Mouse (Mus musculus): ENCODE data around the gene Kcnrg. TPM values are rescaled to one million over a fixed set of nuclear protein-coding genes. Genes with fewer than 3 reads are reported as not detected.
"Not testable (repeated sequence)": the region's sequence is repeated elsewhere in the genome, so short reads cannot be mapped to it uniquely, and the experiment has no call there.

Gene Kcnrg
- polyA plus RNA-seq (2016; fragmentation: Nextera tagmentation; extraction: Ambion mirVana): 0.74 and 1.0 TPM in 2 replicates

GRCm38 (mm10) chr14:61607157-61607556 is at the start of gene Kcnrg:
Gene Kcnrg, plus strand, starts transcription at chr14:61607457.
- no peak within 1 kb of the TSS for H3K9ac ChIP-seq
- H3K27ac ChIP-seq: no peak within 1 kb of the TSS
- no peak within 1 kb of the TSS for H3K4me3 ChIP-seq
- no peaks in the 10 kb centered on the region for H3K9me3 ChIP-seq
- no peaks in the 10 kb centered on the region for H3K4me1 ChIP-seq
- 83% methylated on average over 3 of the region's 3 CpGs for WGBS
- H3K27me3 ChIP-seq: no peaks in the 10 kb centered on the region
- no peak for ATAC-seq (ENCODE audit: insufficient number of reproducible peaks, insufficient read depth, low FRiP score, low TSS enrichment)
- peaks cover 25% of the 10 kb centered on the region for H3K36me3 ChIP-seq
- no peak within 1 kb of the TSS for H3K4me2 ChIP-seq (replicated peaks)

GRCm38 (mm10) chr14:61558901-61559300 is 48.4 kb upstream of the Kcnrg start:
- Histone ChIP-seq H3K9ac (no peak overlapping the region), H3K36me3 (no peaks in the 10 kb centered on the region), H3K4me1 (no peaks in the 10 kb centered on the region), H3K4me3 (no peak overlapping the region), H3K27me3 (no peaks in the 10 kb centered on the region), H3K9me3 (no peaks in the 10 kb centered on the region), H3K4me2 (replicated peaks) (no peak overlapping the region), H3K27ac (no peak overlapping the region)
- 87% methylated on average over 6 of the region's 6 CpGs for WGBS
- ATAC-seq (ENCODE audit: insufficient number of reproducible peaks, insufficient read depth, low FRiP score, low TSS enrichment): no peak

- H3K4me3 ChIP-seq: no peak overlapping the region
- H3K9ac ChIP-seq: no peak overlapping the region
- H3K36me3 ChIP-seq: no peaks in the 10 kb centered on the region
- WGBS: 69% methylated on average over 3 of the region's 3 CpGs
- no peak overlapping the region for H3K27ac ChIP-seq
- no peak for ATAC-seq (ENCODE audit: insufficient number of reproducible peaks, insufficient read depth, low FRiP score, low TSS enrichment)
- no peak overlapping the region for H3K4me2 ChIP-seq (replicated peaks)
- no peaks in the 10 kb centered on the region for H3K9me3 ChIP-seq
- no peaks in the 10 kb centered on the region for H3K4me1 ChIP-seq
- no peaks in the 10 kb centered on the region for H3K27me3 ChIP-seq
Observed at GRCm38 (mm10) chr14:61559856-61560255, 47.4 kb upstream of the Kcnrg start.

GRCm38 (mm10) chr14:61566211-61566610 is 41.0 kb upstream of the Kcnrg start:
- not testable (repeated sequence) for H3K27me3 ChIP-seq; H3K36me3 ChIP-seq; H3K9ac ChIP-seq; H3K4me2 ChIP-seq (replicated peaks); ATAC-seq (ENCODE audit: insufficient number of reproducible peaks, insufficient read depth, low FRiP score, low TSS enrichment); H3K9me3 ChIP-seq; H3K4me1 ChIP-seq; H3K4me3 ChIP-seq; H3K27ac ChIP-seq
- WGBS: 93% methylated on average over 4 of the region's 4 CpGs

- ATAC-seq (ENCODE audit: insufficient number of reproducible peaks, insufficient read depth, low FRiP score, low TSS enrichment): no peak
- Histone ChIP-seq H3K36me3 (no peaks in the 10 kb centered on the region), H3K9ac (no peak overlapping the region), H3K9me3 (no peaks in the 10 kb centered on the region), H3K4me2 (replicated peaks) (no peak overlapping the region), H3K4me3 (no peak overlapping the region), H3K27ac (no peak overlapping the region), H3K27me3 (no peaks in the 10 kb centered on the region), H3K4me1 (no peaks in the 10 kb centered on the region)
- WGBS: 54% methylated on average over 2 of the region's 2 CpGs
Observed at GRCm38 (mm10) chr14:61569344-61569743, 37.9 kb upstream of the Kcnrg start.

- no peak overlapping the region for H3K4me2 ChIP-seq (replicated peaks)
- no peaks in the 10 kb centered on the region for H3K36me3 ChIP-seq
- no peak for ATAC-seq (ENCODE audit: insufficient number of reproducible peaks, insufficient read depth, low FRiP score, low TSS enrichment)
- H3K27ac ChIP-seq: no peak overlapping the region
- no peak overlapping the region for H3K4me3 ChIP-seq
- no peaks in the 10 kb centered on the region for H3K27me3 ChIP-seq
- 11% methylated on average over 4 of the region's 4 CpGs for WGBS
- H3K9ac ChIP-seq: no peak overlapping the region
- no peaks in the 10 kb centered on the region for H3K9me3 ChIP-seq
- H3K4me1 ChIP-seq: no peaks in the 10 kb centered on the region
Observed at GRCm38 (mm10) chr14:61571366-61571765, 35.9 kb upstream of the Kcnrg start.

- Histone ChIP-seq H3K36me3 (no peaks in the 10 kb centered on the region), H3K27ac (no peak overlapping the region), H3K9ac (no peak overlapping the region), H3K4me3 (no peak overlapping the region), H3K4me1 (no peaks in the 10 kb centered on the region), H3K9me3 (no peaks in the 10 kb centered on the region), H3K27me3 (no peaks in the 10 kb centered on the region), H3K4me2 (replicated peaks) (no peak overlapping the region)
- ATAC-seq (ENCODE audit: insufficient number of reproducible peaks, insufficient read depth, low FRiP score, low TSS enrichment): no peak
- 69% methylated on average over 2 of the region's 2 CpGs for whole genome bisulfite sequencing
Observed at GRCm38 (mm10) chr14:61572131-61572530, 35.1 kb upstream of the Kcnrg start.

GRCm38 (mm10) chr14:61575066-61575465 is 32.2 kb upstream of the Kcnrg start:
- H3K9ac ChIP-seq: no peak overlapping the region

GRCm38 (mm10) chr14:61575941-61576340 is 31.3 kb upstream of the Kcnrg start:
- ATAC-seq (ENCODE audit: insufficient number of reproducible peaks, insufficient read depth, low FRiP score, low TSS enrichment): no peak
- Histone ChIP-seq H3K27me3 (no peaks in the 10 kb centered on the region), H3K4me3 (no peak overlapping the region), H3K4me1 (no peaks in the 10 kb centered on the region), H3K9ac (no peak overlapping the region), H3K27ac (no peak overlapping the region), H3K9me3 (no peaks in the 10 kb centered on the region), H3K4me2 (replicated peaks) (no peak overlapping the region), H3K36me3 (no peaks in the 10 kb centered on the region)
- 88% methylated on average over 8 of the region's 8 CpGs for WGBS

More at GRCm38 (mm10) chr14:61575066-61575465, 32.2 kb upstream of the Kcnrg start:
- Histone ChIP-seq H3K9me3 (no peaks in the 10 kb centered on the region), H3K27ac (no peak overlapping the region), H3K4me2 (replicated peaks) (no peak overlapping the region), H3K4me3 (no peak overlapping the region), H3K27me3 (no peaks in the 10 kb centered on the region), H3K36me3 (no peaks in the 10 kb centered on the region), H3K4me1 (no peaks in the 10 kb centered on the region)
- WGBS: 87% methylated on average over 10 of the region's 10 CpGs
- no peak for ATAC-seq (ENCODE audit: insufficient number of reproducible peaks, insufficient read depth, low FRiP score, low TSS enrichment)

GRCm38 (mm10) chr14:61589288-61590065 is 17.8 kb upstream of the Kcnrg start:
- no peak overlapping the region for H3K4me3 ChIP-seq
- H3K27me3 ChIP-seq: no peaks in the 10 kb centered on the region
- no peak overlapping the region for H3K9ac ChIP-seq
- no peak for ATAC-seq (ENCODE audit: insufficient number of reproducible peaks, insufficient read depth, low FRiP score, low TSS enrichment)
- H3K4me2 ChIP-seq (replicated peaks): no peak overlapping the region
- H3K9me3 ChIP-seq: no peaks in the 10 kb centered on the region
- H3K36me3 ChIP-seq: no peaks in the 10 kb centered on the region
- 74% methylated on average over 4 of the region's 4 CpGs for WGBS
- no peak overlapping the region for H3K27ac ChIP-seq
- H3K4me1 ChIP-seq: no peaks in the 10 kb centered on the region

GRCm38 (mm10) chr14:61596719-61597426 is 10.4 kb upstream of the Kcnrg start:
- Histone ChIP-seq H3K9me3 (no peaks in the 10 kb centered on the region), H3K4me1 (peaks cover 16% of the 10 kb centered on the region)
- 84% methylated on average over 9 of the region's 9 CpGs for WGBS

GRCm38 (mm10) chr14:61597968-61598367 is 9.3 kb upstream of the Kcnrg start, which contains the start of gene Trim13:
Gene Trim13, plus strand, starts transcription at chr14:61598247.
- Histone ChIP-seq H3K27ac (no peak within 1 kb of the TSS), H3K36me3 (0 out of 2 replicates have a peak, but pooled peaks cover under 1% of the 10 kb centered on the region), H3K4me1 (peaks cover 17% of the 10 kb centered on the region), H3K9ac (no peak within 1 kb of the TSS), H3K27me3 (no peaks in the 10 kb centered on the region), H3K9me3 (no peaks in the 10 kb centered on the region), H3K4me3 (peak within 1 kb of the TSS; percentile 85), H3K4me2 (replicated peaks) (peak within 1 kb of the TSS; percentile 50)
- WGBS: 47% methylated on average over 5 of the region's 5 CpGs
- ATAC-seq (ENCODE audit: insufficient number of reproducible peaks, insufficient read depth, low FRiP score, low TSS enrichment): no peak

More at GRCm38 (mm10) chr14:61596719-61597426, 10.4 kb upstream of the Kcnrg start:
- Histone ChIP-seq H3K36me3 (no peaks in the 10 kb centered on the region), H3K27me3 (no peaks in the 10 kb centered on the region), H3K4me2 (replicated peaks) (no peak overlapping the region), H3K4me3 (no peak overlapping the region), H3K9ac (no peak overlapping the region), H3K27ac (no peak overlapping the region)
- ATAC-seq (ENCODE audit: insufficient number of reproducible peaks, insufficient read depth, low FRiP score, low TSS enrichment): no peak
